Mouse (Mus musculus): ENCODE measurements at regions not wholly inside any gene's neighbourhood (a gene's known extent, or its start where the extent isn't known, plus 50 kb on each side); places are given as distances from the start of the nearest gene placed in this dataset.

DNA sequence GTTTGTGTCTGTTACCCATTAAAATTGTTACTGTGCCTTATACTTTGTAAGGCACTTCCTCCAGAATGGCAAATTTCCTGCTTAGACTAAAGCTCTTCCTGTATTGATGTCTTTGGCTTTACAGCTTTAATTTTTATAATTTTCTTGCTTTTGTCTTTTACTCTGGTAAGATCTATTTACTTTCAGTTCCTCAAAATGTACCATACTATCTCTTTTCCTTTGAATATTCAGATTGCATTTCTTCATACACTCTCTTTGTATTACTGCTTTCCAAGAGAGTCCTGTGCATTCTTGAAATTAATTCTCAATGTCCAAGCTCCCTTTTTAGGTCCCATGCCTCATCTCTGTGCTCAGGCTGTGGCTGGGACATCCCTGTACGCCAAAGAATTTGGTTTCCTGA lies 627.7 kb downstream of the Ttll7 start:
- no peak for TF ChIP-seq CTCF (IDR thresholded peaks at IDR 0.05; ENCODE audit: control insufficient read depth, insufficient read depth, low read length)
- TF ChIP-seq POLR2A (IDR thresholded peaks at IDR 0.05; ENCODE audit: borderline replicate concordance, control insufficient read depth, low read depth, low read length): no peak
